Mouse (Mus musculus) kidney, adult 2 months (tissue): ENCODE data around the gene Olfr54.

ENCODE experiments used
- CTCF ChIP-seq: fragments of 200-500 bp; conservative IDR thresholded peaks from 2 replicates; pipeline ENCODE4 v1.5.1; 2011; ENCODE audit warnings: low read depth, mild to moderate bottlenecking, control low read depth, low read length, moderate library complexity, mixed read lengths; ENCODE audit not compliant: insufficient read depth, insufficient read length
- POLR2A ChIP-seq: fragments of 200-500 bp; IDR thresholded peaks from one replicate; pipeline ENCODE4 v1.6.1; 2011; ENCODE audit warnings: low read depth, low read length, control low read depth

- no peak for TF ChIP-seq CTCF
- no peak for TF ChIP-seq POLR2A
Observed at GRCm38 (mm10) chr11:50966230-50966629, 47.8 kb upstream of the Olfr54 start, which contains the start of gene Olfr1378.
